Mouse (Mus musculus) myocyte (in vitro differentiated cells): ENCODE data around the gene Lect2. TPM values are rescaled to one million over a fixed set of nuclear protein-coding genes. Genes with fewer than 3 reads are reported as not detected.

Experiments
- H3K27me3 ChIP-seq: one replicate; pipeline ENCODE4 v1.6.1; 2011; ENCODE audit not compliant: control insufficient read depth, insufficient read depth, insufficient read length
- H3K36me3 ChIP-seq: one replicate; pipeline ENCODE4 v1.6.1; 2011; ENCODE audit not compliant: control insufficient read depth, insufficient read depth
- H3K4me2 ChIP-seq: one replicate; pipeline ENCODE4 v1.6.1; 2011; ENCODE audit warnings: low read depth, control low read depth
- H3K4me3 ChIP-seq: one replicate; pipeline ENCODE4 v1.5.1; 2011; ENCODE audit warnings: mild to moderate bottlenecking, control low read depth, moderate library complexity
- H3K79me2 ChIP-seq: one replicate; pipeline ENCODE4 v1.6.1; 2011; ENCODE audit not compliant: control insufficient read depth, insufficient read depth
- H3ac ChIP-seq: one replicate; pipeline ENCODE4 v1.6.1; 2011; ENCODE audit not compliant: control insufficient read depth, insufficient read length
- CEBPB ChIP-seq: IDR thresholded peaks from 2 replicates; pipeline ENCODE4 v1.6.1; 2011; ENCODE audit warnings: mild to moderate bottlenecking, moderate library complexity; ENCODE audit not compliant: poor library complexity, insufficient read depth, severe bottlenecking
- E2F4 ChIP-seq: IDR thresholded peaks from one replicate; pipeline ENCODE4 v1.6.1; 2011; ENCODE audit warnings: mild to moderate bottlenecking, control low read depth, moderate library complexity; ENCODE audit not compliant: insufficient read depth
- MAX ChIP-seq: IDR thresholded peaks from one replicate; pipeline ENCODE4 v1.6.1; 2011; ENCODE audit warnings: low read depth, mild to moderate bottlenecking, control low read depth
- MYOD1 ChIP-seq, 3 experiments: IDR thresholded peaks; one replicate each; pipeline ENCODE4 v1.6.1; 2011; ENCODE audit warnings: control low read depth in 2 of 3, low read depth in 2 of 3, mild to moderate bottlenecking in 2 of 3, moderate library complexity in 1 of 3; ENCODE audit not compliant: insufficient read length in 2 of 3, control insufficient read depth in 1 of 3
- MYOG ChIP-seq, 3 experiments: IDR thresholded peaks; one replicate each; pipeline ENCODE4 v1.6.1; 2011; ENCODE audit warnings: control low read depth in 2 of 3, low read depth in 2 of 3, mild to moderate bottlenecking in 2 of 3; ENCODE audit not compliant: insufficient read length in 2 of 3, control insufficient read depth in 1 of 3, insufficient read depth in 1 of 3
- POLR2A ChIP-seq: IDR thresholded peaks from one replicate; pipeline ENCODE4 v1.6.1; 2011; ENCODE audit warnings: low read depth, mild to moderate bottlenecking, control low read depth, moderate library complexity; ENCODE audit not compliant: insufficient read length
- POLR2AphosphoS2 ChIP-seq: IDR thresholded peaks from one replicate; pipeline ENCODE4 v1.6.1; 2011; ENCODE audit warnings: low read depth, control low read depth; ENCODE audit not compliant: insufficient read length
- REST ChIP-seq: IDR thresholded peaks from one replicate; pipeline ENCODE4 v1.6.1; 2011; ENCODE audit warnings: mild to moderate bottlenecking, control low read depth, moderate library complexity; ENCODE audit not compliant: insufficient read depth, insufficient read length
- SRF ChIP-seq: IDR thresholded peaks from one replicate; pipeline ENCODE4 v1.6.1; 2011; ENCODE audit warnings: low read depth; ENCODE audit not compliant: control insufficient read depth, insufficient read length
- TCF12 ChIP-seq: IDR thresholded peaks from one replicate; pipeline ENCODE4 v1.6.1; 2011; ENCODE audit warnings: mild to moderate bottlenecking, control low read depth; ENCODE audit not compliant: poor library complexity, insufficient read depth, severe bottlenecking
- TCF3 ChIP-seq: IDR thresholded peaks from one replicate; pipeline ENCODE4 v1.6.1; 2011; ENCODE audit warnings: low read depth, control low read depth; ENCODE audit not compliant: insufficient read length
- USF1 ChIP-seq: IDR thresholded peaks from one replicate; pipeline ENCODE4 v1.6.1; 2011; ENCODE audit warnings: low read depth, mild to moderate bottlenecking, control low read depth, moderate library complexity
- polyA plus RNA-seq: library from polyadenylated mRNA; unstranded; fragments of >200 nt; fragmentation: generic; extraction: Trizol; gene quantifications from one replicate; pipeline ENCODE4 v1.2.1, GENCODE M21; 2012; ENCODE audit warnings: missing spikeins

Lect2 gene
- polyA plus RNA-seq, 1 experiment: not detected

DNA sequence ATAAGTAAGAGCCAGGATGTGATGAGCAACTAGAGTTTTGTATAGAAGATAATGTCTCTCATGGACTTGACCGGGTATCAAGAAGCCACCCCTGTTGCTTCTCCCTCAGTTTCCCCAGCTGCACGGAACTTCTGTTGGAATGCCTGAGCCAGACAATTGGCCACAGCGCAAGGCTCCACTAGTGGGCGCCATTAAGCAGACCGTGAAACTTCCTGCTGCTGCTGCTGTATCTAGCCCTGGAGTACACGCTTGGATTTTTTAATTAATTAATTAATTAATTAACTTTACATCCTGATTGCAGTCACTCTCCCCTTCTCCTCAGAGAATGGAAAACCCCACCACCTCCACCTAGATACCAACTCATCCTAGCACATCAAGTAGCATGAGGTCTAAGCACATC lies 14.8 kb upstream of the Lect2 start:
- no peaks in the 10 kb centered on the region for H3K27me3 ChIP-seq
- no peaks in the 10 kb centered on the region for H3K79me2 ChIP-seq
- no peak overlapping the region for H3K4me2 ChIP-seq
- no peak overlapping the region for H3ac ChIP-seq
- H3K36me3 ChIP-seq: no peaks in the 10 kb centered on the region
- TF ChIP-seq POLR2AphosphoS2 (no peak), E2F4 (no peak), TCF12 (no peak), MYOG (IDR thresholded peaks at IDR 0.05; ENCODE audit: control insufficient read depth in 1 of 3, insufficient read depth in 1 of 3, insufficient read length in 2 of 3, low read depth in 2 of 3) (no peak), POLR2A (no peak), MYOD1 (IDR thresholded peaks at IDR 0.05; ENCODE audit: control insufficient read depth in 1 of 3, insufficient read length in 2 of 3, low read depth in 2 of 3) (no peak), MAX (no peak), REST (no peak), CEBPB (no peak), TCF3 (no peak), USF1 (no peak), SRF (no peak)
- H3K4me3 ChIP-seq: no peak overlapping the region

- Histone ChIP-seq H3K27me3 (no peaks in the 10 kb centered on the region), H3K4me2 (no peak overlapping the region), H3K36me3 (no peaks in the 10 kb centered on the region), H3K4me3 (no peak overlapping the region), H3K79me2 (no peaks in the 10 kb centered on the region), H3ac (no peak overlapping the region)
- TF ChIP-seq MAX (no peak), TCF12 (no peak), SRF (no peak), POLR2AphosphoS2 (no peak), USF1 (no peak), MYOD1 (IDR thresholded peaks at IDR 0.05; ENCODE audit: control insufficient read depth in 1 of 3, insufficient read length in 2 of 3, low read depth in 2 of 3) (no peak), POLR2A (no peak), TCF3 (no peak), E2F4 (no peak), MYOG (IDR thresholded peaks at IDR 0.05; ENCODE audit: control insufficient read depth in 1 of 3, insufficient read depth in 1 of 3, insufficient read length in 2 of 3, low read depth in 2 of 3) (no peak), REST (no peak), CEBPB (no peak)
These were observed 12.8 kb upstream of the Lect2 start for GRCm38 (mm10) chr13:56561129-56561528.

- Histone ChIP-seq H3K27me3 (no peaks in the 10 kb centered on the region), H3ac (no peak overlapping the region), H3K36me3 (no peaks in the 10 kb centered on the region), H3K4me3 (no peak overlapping the region), H3K4me2 (no peak overlapping the region), H3K79me2 (no peaks in the 10 kb centered on the region)
- TF ChIP-seq MYOG (IDR thresholded peaks at IDR 0.05; ENCODE audit: control insufficient read depth in 1 of 3, insufficient read depth in 1 of 3, insufficient read length in 2 of 3, low read depth in 2 of 3): no peak
- no peak for TF ChIP-seq TCF3
- no peak for TF ChIP-seq POLR2AphosphoS2
- TF ChIP-seq MYOD1 (IDR thresholded peaks at IDR 0.05; ENCODE audit: control insufficient read depth in 1 of 3, insufficient read length in 2 of 3, low read depth in 2 of 3): no peak
These were observed 11.6 kb upstream of the Lect2 start for GRCm38 (mm10) chr13:56559841-56560370.

- Histone ChIP-seq H3K27me3 (no peaks in the 10 kb centered on the region), H3K79me2 (no peaks in the 10 kb centered on the region), H3K4me2 (no peak overlapping the region), H3K36me3 (no peaks in the 10 kb centered on the region), H3ac (no peak overlapping the region), H3K4me3 (no peak overlapping the region)
- TF ChIP-seq MYOD1 (IDR thresholded peaks at IDR 0.05; ENCODE audit: control insufficient read depth in 1 of 3, insufficient read length in 2 of 3, low read depth in 2 of 3): no peak
- TF ChIP-seq E2F4: no peak
- no peak for TF ChIP-seq POLR2A
- TF ChIP-seq TCF12: no peak
- TF ChIP-seq TCF3: no peak
- TF ChIP-seq USF1: no peak
- no peak for TF ChIP-seq CEBPB
- TF ChIP-seq REST: no peak
- TF ChIP-seq SRF: no peak
- TF ChIP-seq MAX: no peak
- TF ChIP-seq POLR2AphosphoS2: no peak
- no peak for TF ChIP-seq MYOG (IDR thresholded peaks at IDR 0.05; ENCODE audit: control insufficient read depth in 1 of 3, insufficient read depth in 1 of 3, insufficient read length in 2 of 3, low read depth in 2 of 3)
These were observed 10.5 kb upstream of the Lect2 start for GRCm38 (mm10) chr13:56558811-56559210.

- Histone ChIP-seq H3K4me2 (no peak overlapping the region), H3K36me3 (no peaks in the 10 kb centered on the region), H3K4me3 (no peak overlapping the region), H3K27me3 (no peaks in the 10 kb centered on the region), H3ac (no peak overlapping the region), H3K79me2 (no peaks in the 10 kb centered on the region)
- TF ChIP-seq E2F4: no peak
- TF ChIP-seq MYOD1 (IDR thresholded peaks at IDR 0.05; ENCODE audit: control insufficient read depth in 1 of 3, insufficient read length in 2 of 3, low read depth in 2 of 3): no peak
- no peak for TF ChIP-seq TCF3
These were observed 8.4 kb upstream of the Lect2 start for GRCm38 (mm10) chr13:56556701-56557100.
